Mouse (Mus musculus) limb, embryonic 14.5 days (tissue): ENCODE measurements around the gene Kcnh5. TPM values are rescaled to one million over a fixed set of nuclear protein-coding genes. Genes with fewer than 3 reads are reported as not detected.

Source experiments
- ATAC-seq: fragments of 200-750 bp; cut with Nextera tagmentation; 2 replicates; pipeline ENCODE4 v1.8.0; 2017; ENCODE audit warnings: low read depth, moderate number of reproducible peaks, moderate TSS enrichment; ENCODE audit not compliant: low FRiP score
- DNase-seq: peaks from one replicate; pipeline ENCODE4 v3.0.0-alpha.2; 2015; ENCODE audit warnings: low spot score
- H3K27ac ChIP-seq: fragments of 300-500 bp; sonication (generic); replicated peaks from 2 replicates; pipeline ENCODE4 v1.5.1; 2014; ENCODE audit warnings: low read depth, mild to moderate bottlenecking, low read length, moderate library complexity, mixed read lengths
- H3K27me3 ChIP-seq: fragments of 300-500 bp; sonication (generic); 2 replicates; pipeline ENCODE4 v1.6.1; 2014; ENCODE audit warnings: low read length, mixed read lengths; ENCODE audit not compliant: control insufficient read depth, insufficient read depth
- H3K36me3 ChIP-seq: fragments of 300-500 bp; sonication (generic); 2 replicates; pipeline ENCODE4 v1.6.1; 2014; ENCODE audit warnings: mild to moderate bottlenecking, low read length, moderate library complexity, mixed read lengths; ENCODE audit not compliant: control insufficient read depth, insufficient read depth
- H3K4me1 ChIP-seq: fragments of 300-500 bp; sonication (generic); 2 replicates; pipeline ENCODE4 v1.6.1; 2014; ENCODE audit warnings: antibody characterized with exemption, low read length, mixed read lengths; ENCODE audit not compliant: control insufficient read depth, insufficient read depth
- H3K4me2 ChIP-seq: fragments of 300-500 bp; sonication (generic); replicated peaks from 2 replicates; pipeline ENCODE4 v1.6.1; 2014; ENCODE audit warnings: low read depth, mild to moderate bottlenecking, low read length, moderate library complexity; ENCODE audit not compliant: severe bottlenecking
- H3K4me3 ChIP-seq: fragments of 300-500 bp; sonication (generic); replicated peaks from 2 replicates; pipeline ENCODE4 v1.5.1; 2014; ENCODE audit warnings: low read length
- H3K9ac ChIP-seq: fragments of 300-500 bp; sonication (generic); 2 replicates; pipeline ENCODE4 v1.6.1; 2014; ENCODE audit warnings: mild to moderate bottlenecking, low read depth, low read length, moderate library complexity; ENCODE audit not compliant: severe bottlenecking
- H3K9me3 ChIP-seq: fragments of 300-500 bp; sonication (generic); 2 replicates; pipeline ENCODE4 v1.6.1; 2016; ENCODE audit warnings: low read length; ENCODE audit not compliant: control insufficient read depth
- POLR2A ChIP-seq: fragments of 200-500 bp; IDR thresholded peaks from 2 replicates; pipeline ENCODE4 v1.8.0; 2012; ENCODE audit warnings: inconsistent platforms, mild to moderate bottlenecking, moderate library complexity, borderline replicate concordance; ENCODE audit not compliant: insufficient read depth, insufficient read length; ENCODE audit errors: extremely low read depth
- WGBS: fragments of 180-500 bp; shearing (Covaris S2); extraction: QIAGEN DNeasy Blood & Tissue Kit; methylation state at CpG from one replicate; pipeline ENCODE4 v1.1.7; 2014; 5-methylcytosine and 5-hydroxymethylcytosine counted together
- polyA plus RNA-seq, 2 experiments: library from polyadenylated mRNA; depleted of rRNA in 1 of 2; stranded (reverse) in 1 of 2; unstranded in 1 of 2; fragments of >200 nt; fragmentation: Nextera tagmentation in 1 of 2; extraction: Ambion mirVana in 1 of 2; gene quantifications; 2 replicates each; pipeline versions ENCODE4 v1.2.1 to v1.2.3; 2012 to 2014

Kcnh5 gene
- polyA plus RNA-seq, 2 experiments: 0.28 to 0.43 TPM

DNA sequence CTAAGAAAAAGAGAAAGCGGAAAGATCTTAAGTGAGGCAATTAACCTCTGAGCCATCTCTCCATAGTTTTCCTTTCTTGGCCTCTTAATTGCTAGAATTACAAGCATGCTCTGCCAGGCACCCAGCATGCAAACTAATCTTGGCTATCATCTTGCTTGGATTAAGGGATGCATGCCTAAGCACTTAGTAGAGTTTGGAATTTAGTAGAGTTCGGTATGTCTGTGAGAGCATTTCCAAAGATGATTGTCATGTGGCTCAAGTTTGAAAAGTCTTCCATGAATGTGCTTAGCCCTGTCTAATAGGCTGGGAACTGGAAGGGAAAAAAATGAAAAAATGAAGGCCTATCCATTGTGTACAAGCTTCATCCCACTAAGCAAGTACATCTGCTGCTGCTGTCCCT, 224.5 kb downstream of the Kcnh5 start:
- ATAC-seq: 0 out of 2 replicates have a peak, but pooled peaks have one; percentile 15
- Histone ChIP-seq H3K4me2 (no peak overlapping the region), H3K4me3 (no peak overlapping the region), H3K4me1 (no peaks in the 10 kb centered on the region), H3K9me3 (no peaks in the 10 kb centered on the region), H3K9ac (no peak overlapping the region), H3K27me3 (no peaks in the 10 kb centered on the region), H3K36me3 (no peaks in the 10 kb centered on the region), H3K27ac (no peak overlapping the region)
- DNase-seq: peak; percentile 17
- no peak for TF ChIP-seq POLR2A
- WGBS: 71% methylated on average over 2 of the region's 2 CpGs

DNA sequence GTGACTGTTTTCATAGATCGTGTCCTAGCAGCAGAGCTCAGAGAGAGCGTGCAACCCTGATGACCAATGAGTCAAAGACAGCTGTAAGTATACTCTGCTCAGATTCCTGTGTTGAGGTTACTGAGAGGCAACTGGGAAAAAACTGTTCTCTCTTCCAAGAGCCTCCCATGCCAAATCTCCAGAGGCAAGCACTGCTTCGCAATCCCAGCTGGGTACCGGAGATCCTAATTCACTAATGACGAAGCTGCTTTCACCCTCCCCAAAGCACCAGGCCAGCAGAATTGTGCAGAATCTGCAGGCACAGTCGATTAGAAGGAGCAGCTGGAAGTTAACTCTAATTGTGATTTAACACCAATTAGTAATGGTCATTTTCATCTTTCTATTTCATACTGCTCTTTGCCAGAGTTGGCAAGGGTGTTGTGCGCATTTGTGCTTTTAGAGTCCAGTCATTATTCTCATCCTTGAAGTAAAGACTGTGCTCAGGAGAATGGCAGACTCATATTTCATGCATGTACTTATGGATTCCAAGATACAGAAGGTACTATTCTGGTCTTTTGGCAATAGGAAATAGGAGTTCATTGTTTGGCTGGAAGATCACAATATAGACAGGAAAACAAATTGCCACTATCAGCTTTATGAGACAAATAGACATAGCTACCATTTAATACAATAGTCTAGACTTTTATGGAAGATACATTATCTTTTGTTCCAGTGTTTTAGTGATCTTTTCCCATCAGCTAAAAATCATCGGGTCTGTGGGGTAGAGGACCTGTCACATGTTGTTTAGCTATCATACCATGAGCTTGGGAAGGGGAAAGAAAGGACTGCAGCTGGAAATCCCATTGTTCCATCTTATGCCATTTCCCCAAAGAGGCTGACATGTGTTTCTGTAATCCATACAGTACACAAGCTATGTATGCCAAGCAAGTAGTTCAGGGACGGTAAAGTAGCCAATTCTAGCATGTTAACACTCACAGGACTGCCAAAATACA, 225.7 kb downstream of the Kcnh5 start:
- H3K36me3 ChIP-seq: no peaks in the 10 kb centered on the region
- no peaks in the 10 kb centered on the region for H3K4me1 ChIP-seq
- ATAC-seq (peak; percentile 53), DNase-seq (peak; percentile 22)
- no peak overlapping the region for H3K4me2 ChIP-seq
- no peak overlapping the region for H3K27ac ChIP-seq
- no peak overlapping the region for H3K9ac ChIP-seq
- no peak overlapping the region for H3K4me3 ChIP-seq
- H3K27me3 ChIP-seq: no peaks in the 10 kb centered on the region
- no peak for TF ChIP-seq POLR2A
- H3K9me3 ChIP-seq: no peaks in the 10 kb centered on the region
- 73% methylated on average over 9 of the region's 9 CpGs for WGBS

- no peaks in the 10 kb centered on the region for H3K4me1 ChIP-seq
- WGBS: 85% methylated on average over 6 of the region's 6 CpGs
Observed at GRCm38 (mm10) chr12:74901331-74901730, 275.8 kb downstream of the Kcnh5 start.

GRCm38 (mm10) chr12:74900777-74901176, 276.4 kb downstream of the Kcnh5 start:
- Histone ChIP-seq H3K4me2 (no peak overlapping the region), H3K4me1 (no peaks in the 10 kb centered on the region)

More at GRCm38 (mm10) chr12:74901331-74901730, 275.8 kb downstream of the Kcnh5 start:
- Histone ChIP-seq H3K9me3 (no peaks in the 10 kb centered on the region), H3K9ac (no peak overlapping the region), H3K4me2 (no peak overlapping the region), H3K27me3 (no peaks in the 10 kb centered on the region), H3K36me3 (no peaks in the 10 kb centered on the region), H3K4me3 (no peak overlapping the region), H3K27ac (no peak overlapping the region)
- no peak for ATAC-seq
- no peak for DNase-seq
- no peak for TF ChIP-seq POLR2A

GRCm38 (mm10) chr12:74899055-74899454, 278.1 kb downstream of the Kcnh5 start:
- Histone ChIP-seq H3K9me3 (no peaks in the 10 kb centered on the region), H3K36me3 (no peaks in the 10 kb centered on the region), H3K9ac (no peak overlapping the region), H3K27ac (no peak overlapping the region), H3K4me3 (no peak overlapping the region), H3K4me1 (no peaks in the 10 kb centered on the region), H3K27me3 (no peaks in the 10 kb centered on the region), H3K4me2 (no peak overlapping the region)
- ATAC-seq: no peak
- DNase-seq: no peak
- TF ChIP-seq POLR2A: no peak
- WGBS: 94% methylated on average over 4 of the region's 4 CpGs

More at GRCm38 (mm10) chr12:74900777-74901176, 276.4 kb downstream of the Kcnh5 start:
- no peak for DNase-seq
- Histone ChIP-seq H3K27ac (no peak overlapping the region), H3K9me3 (no peaks in the 10 kb centered on the region), H3K36me3 (no peaks in the 10 kb centered on the region), H3K9ac (no peak overlapping the region), H3K27me3 (no peaks in the 10 kb centered on the region), H3K4me3 (no peak overlapping the region)
- ATAC-seq: no peak
- no peak for TF ChIP-seq POLR2A
